Mouse (Mus musculus) retina, adult 2 months (tissue): ENCODE data around the gene Slx.
"Not testable (repeated sequence)": the region's sequence is repeated elsewhere in the genome, so short reads cannot be mapped to it uniquely, and the experiment has no call there.

Source experiments
- DNase-seq: peaks from one replicate; pipeline ENCODE4 v3.0.0-alpha.2; 2012; ENCODE audit warnings: low read depth, low spot score

The Slx gene

DNA sequence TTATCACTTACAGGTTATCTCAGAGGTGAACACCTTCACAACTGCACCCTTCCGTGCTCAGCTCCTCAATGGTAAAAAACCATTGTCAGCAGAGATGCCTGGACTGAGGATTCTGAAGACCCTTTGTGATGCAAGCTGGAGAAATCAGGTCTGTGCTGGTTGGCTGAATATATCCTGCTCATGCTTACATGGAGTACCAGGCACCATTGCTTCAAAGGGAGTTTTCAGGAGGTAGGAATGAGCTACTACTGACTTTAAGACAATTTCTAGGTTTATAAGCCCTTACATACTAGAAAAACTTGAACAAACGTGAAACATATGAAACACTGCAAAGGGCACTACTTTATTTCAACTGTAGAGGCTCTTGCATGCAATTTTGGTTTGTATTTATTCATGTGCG lies at the start of gene Slx:
TSS of gene Slx (minus strand) at position 101 of the 400 bp plus-strand sequence.
- not testable (repeated sequence) for DNase-seq
